Mouse (Mus musculus): ENCODE results near the gene Krt13. TPM values are rescaled to one million over a fixed set of nuclear protein-coding genes. Genes with fewer than 3 reads are reported as not detected.

The Krt13 gene
- total RNA-seq, 2 experiments from 2014 or later = not detected

DNA sequence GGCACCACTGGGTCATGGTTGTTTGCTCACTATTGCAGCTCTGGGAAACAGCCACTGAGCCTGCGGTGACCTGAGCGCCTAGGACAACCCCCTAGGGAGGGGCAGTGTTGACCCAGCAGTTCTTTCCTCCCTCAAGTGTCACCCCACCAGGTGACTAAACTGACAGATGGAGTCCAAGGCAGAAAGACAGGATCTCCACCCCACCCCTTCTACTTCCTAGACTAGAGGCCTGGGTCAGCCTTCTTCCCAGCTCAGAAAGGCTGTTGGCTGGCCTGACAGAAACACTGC, 7.7 kb downstream of the Krt13 start:
- intact Hi-C loops (cut with DNase I) = no loop called here
- no peak for DNase-seq

DNA sequence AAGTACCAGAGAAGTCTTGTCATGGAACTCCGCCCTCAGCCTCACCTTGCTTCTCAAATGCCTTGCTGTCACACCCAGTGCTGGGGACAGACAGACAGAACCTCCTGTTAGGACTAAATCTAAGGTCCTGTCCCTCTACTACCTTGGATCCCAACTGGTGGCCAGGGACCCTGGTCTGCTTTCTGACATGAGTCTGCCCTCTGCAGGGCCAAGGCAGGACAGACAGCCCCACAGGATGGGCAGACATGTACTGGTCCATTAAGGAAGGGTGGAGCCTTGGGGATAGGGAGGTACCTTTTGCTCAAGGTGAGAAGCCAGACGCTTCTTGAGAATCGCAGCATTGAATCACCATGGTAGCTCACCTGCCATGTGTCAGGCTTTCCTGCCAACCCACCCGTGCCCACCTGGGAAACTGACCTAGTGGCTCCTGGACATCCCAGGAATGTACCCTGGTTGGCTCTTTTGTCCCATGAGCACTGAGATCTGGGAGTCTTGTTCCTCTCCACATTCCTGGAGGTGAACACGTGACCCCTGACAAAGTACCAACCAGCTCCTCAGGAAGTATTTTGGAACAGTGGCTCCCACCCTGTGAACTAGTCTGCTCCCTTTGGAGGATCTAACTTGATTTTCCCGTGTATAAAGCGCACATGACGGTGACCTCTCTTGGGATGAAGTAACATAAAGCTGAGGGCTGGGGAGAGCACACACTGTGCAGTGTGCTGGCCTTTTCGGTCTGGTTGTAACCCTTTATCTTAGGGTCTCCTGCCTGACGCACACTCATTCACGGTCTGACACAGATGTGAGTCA, 8.2 kb downstream of the Krt13 start:
- DNase-seq = no peak
- intact Hi-C loops (cut with DNase I) = no loop called here

DNA sequence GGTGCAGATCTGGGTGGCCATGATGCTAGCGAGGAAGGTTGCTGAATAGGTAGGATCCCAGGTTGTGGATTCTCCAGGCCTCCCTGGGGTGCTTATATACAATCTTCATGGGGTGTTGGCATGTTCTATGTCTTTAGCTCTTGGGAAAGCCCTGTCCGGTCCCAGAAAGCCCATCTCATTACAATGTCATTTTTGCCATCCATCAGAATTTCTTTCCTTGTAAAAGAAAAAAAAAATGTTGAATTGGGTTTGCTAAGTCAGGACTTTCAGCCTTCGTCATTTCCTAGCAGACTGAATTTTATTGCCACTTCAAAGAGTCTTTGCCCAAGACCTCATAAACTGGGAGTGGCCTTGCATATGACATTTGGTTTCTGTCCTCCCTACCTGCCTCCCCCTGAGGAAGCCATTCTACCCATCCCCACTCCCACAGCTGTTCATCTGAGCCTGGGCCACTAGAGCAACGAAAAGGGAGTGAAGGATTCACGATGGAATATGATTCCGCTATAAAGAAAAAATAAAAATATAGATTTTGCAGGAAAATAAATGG, 15.7 kb downstream of the Krt13 start, which contains the start of gene Krt36:
TSS of gene Krt36 (minus strand) at position 51 of the 547 bp plus-strand sequence.
- intact Hi-C loops (cut with DNase I) = no loop called here

DNA sequence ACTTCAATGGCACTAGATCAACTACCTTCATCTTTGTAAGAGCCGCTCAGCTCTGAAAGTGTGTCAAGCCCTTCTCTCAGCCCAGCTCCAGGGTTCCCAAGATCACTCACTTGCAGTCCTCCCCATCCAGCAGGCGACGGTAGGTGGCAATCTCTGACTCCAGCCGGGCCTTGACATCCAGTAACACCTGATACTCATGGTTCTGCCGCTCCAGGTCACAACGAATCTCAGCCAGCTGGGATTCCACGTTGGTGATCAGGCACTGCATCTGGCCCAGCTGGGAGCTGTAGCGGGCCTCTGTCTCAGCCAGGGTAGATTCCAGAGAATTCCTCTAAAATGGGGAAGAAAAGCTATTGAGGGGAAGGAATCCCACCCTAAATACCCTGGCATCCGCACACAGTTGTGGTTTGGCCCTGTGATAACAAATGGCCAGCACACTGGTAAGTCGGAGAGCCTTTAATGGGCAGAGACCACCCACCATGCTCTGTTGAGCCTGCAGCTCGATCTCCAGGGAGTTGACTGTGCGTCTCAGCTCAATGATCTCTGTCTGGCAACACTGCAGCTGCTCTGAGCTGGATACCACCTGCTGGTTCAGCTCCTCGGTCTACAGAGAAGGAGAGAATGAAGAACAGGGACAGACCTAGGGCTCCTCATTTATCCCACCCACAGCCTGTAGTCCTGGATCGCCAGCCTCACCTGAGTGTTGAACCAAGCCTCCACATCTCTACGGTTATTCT, 18.5 kb downstream of the Krt13 start:
- no peak for DNase-seq
- intact Hi-C loops (cut with DNase I) = no loop called here

More for the DNA sequence above, 15.7 kb downstream of the Krt13 start, which contains the start of gene Krt36:
- DNase-seq = no peak

DNA sequence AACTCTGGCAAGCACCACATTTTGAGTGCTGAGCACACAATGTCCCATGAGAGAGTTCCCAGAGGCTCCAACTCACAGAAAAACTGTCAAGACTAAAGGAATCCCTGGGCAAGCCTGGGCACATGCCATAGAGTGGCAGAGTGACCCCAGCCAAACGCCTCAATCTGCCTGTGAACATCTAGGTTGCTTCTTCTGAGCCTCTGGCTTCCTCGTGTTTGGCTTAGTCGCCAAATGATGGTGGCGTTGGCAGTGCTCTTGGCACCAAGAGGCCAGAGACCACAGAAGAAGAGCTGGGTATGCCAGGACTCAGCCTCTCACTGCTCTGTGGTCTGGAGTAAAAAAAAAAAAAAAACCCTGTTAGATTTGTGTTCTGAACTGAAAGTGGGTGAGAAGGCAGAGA, 21.0 kb downstream of the Krt13 start:
- intact Hi-C loops (cut with DNase I) = no loop called here
- no peak for DNase-seq

DNA sequence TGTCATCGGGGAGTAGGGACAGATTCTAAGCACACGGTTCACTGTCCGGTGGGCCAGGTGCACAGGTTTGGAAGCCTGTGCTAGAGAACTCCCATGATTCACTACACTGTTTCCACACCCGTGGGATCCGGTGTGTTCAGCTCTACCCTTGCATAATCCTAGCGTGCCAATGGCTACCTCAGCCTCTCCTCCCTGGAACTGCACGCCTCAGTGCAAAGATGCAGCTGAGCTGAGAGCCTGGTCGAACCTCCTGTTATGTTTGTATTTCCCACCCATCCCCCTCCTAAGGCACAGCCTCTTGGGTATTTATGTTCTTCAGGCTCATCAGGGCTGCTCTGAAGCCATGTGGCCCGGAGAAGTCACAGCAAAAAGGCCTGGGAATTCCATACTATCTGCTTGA, 23.5 kb downstream of the Krt13 start:
- intact Hi-C loops (cut with DNase I) = no loop called here
- DNase-seq = no peak

DNA sequence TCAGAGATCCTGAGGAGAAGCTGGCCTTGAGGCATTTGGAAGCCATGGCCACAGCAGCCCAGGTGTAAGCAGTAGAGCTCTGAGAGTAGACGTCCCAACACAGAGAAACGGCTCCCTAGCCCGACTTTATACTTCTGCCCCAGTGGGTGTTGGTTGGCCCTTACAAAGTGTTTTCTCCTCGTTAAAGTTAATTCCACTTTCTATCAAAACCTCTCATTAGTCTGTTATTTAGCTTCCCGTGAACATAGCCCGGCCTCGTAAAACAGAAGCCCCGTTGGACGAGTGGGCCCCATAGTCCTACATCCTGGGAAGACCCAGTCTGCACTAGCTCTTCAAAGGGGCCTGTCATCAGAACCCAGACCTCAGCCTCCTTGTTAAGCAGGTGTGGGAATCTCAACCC, 25.2 kb downstream of the Krt13 start, which contains the start of gene Krt35:
TSS of gene Krt35 (minus strand) at position 101 of the 400 bp plus-strand sequence.
- intact Hi-C loops (cut with DNase I) = no loop called here
- no peak for DNase-seq

DNA sequence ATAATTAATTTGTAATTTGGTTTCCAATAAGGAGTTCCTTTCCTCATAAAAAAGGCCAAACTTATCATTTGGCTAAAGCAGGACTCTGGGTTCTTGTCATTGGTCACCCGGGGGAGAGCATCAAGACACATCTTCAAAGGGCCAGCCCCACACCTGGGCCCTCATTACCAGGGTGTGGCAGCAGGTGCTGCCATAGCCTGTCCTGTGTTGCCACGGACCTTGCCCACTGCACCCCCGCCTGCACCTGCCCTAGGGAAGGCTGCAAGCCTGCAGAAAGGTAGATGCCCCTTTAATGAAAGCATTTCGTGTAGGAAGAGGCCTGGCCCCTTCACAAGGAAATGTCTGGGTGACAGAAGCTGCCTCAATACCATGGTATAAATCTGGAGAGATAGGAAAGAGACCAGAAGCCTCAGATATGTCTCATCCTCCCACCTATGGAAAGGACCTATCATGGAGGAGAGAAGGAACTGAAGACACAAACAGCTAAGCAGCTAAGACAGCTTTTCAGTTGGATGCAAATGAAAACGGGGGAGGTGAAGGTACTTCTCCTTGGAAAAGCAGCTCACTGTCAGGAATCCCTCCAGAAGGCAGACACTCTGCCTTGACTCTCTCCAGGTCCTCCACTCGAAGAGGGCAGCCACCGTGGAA, 32.9 kb downstream of the Krt13 start:
- intact Hi-C loops (cut with DNase I) = no loop called here
- no peak for DNase-seq

DNA sequence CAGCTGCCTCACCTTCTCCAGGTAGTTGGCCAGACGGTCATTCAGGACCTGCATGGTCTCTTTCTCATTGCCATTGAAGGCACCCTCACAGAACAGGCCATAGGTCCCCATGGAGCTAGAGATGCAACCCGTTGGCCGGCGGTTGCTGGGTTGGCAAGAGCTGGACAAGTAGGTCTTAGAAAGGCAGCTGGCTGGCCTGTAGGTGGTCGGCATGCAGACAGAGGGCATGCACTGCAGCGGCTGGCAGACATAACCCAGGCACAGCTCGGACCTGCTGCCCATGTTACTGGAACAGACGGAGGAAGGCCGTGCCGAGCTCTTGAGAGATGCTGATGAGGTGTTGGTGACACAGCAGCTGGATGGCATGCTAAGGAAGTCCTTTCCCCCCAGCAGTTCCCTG, 33.5 kb downstream of the Krt13 start, which contains the start of gene Krt32:
TSS of gene Krt32 (minus strand) at position 366 of the 400 bp plus-strand sequence.
- no peak for DNase-seq
- intact Hi-C loops (cut with DNase I) = no loop called here

DNA sequence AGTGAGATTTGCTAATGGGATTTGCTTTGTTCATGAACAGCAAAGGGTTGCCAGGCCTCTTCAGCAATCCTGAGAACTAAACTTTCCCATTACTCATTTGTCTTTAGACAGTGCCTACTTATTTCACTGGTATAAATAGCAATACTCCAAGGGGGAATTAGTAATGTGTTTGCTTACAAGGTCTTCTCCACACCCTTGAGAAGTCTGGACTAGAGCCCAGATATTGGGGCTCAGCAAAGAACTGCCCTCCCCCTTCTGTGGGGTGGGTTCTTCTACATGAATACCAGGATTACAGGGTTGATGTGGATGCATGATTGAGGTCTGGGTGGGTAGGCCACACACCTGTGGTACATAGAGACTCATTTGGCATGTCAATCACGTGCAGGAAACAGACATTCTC, 47.5 kb downstream of the Krt13 start:
- intact Hi-C loops (cut with DNase I) = no loop called here

More for the DNA sequence above, 47.5 kb downstream of the Krt13 start:
- DNase-seq = no peak

Other genes with a start within 250 kb of the Krt13 start
- gene Krtap9-1, start 248.2 kb downstream of the Krt13 start, total RNA-seq (2021) = not detected
- not detected for gene Gm11567, start 242.4 kb downstream of the Krt13 start, total RNA-seq (2021)
- not detected for gene Krtap31-1, start 213.6 kb downstream of the Krt13 start, total RNA-seq (2021)
- not detected for gene Gm11565, start 206.8 kb downstream of the Krt13 start, total RNA-seq (2021)
- not detected for gene Krtap31-2, start 185.3 kb downstream of the Krt13 start, total RNA-seq (2021)
- gene Krtap9-5, start 173.1 kb downstream of the Krt13 start, total RNA-seq (2021) = not detected
- not detected for gene Krtap29-1, start 142.5 kb downstream of the Krt13 start, total RNA-seq (2021)
- gene Krtap16-1, start 135.0 kb downstream of the Krt13 start, total RNA-seq (2021) = not detected
- not detected for gene Krtap17-1, start 127.6 kb downstream of the Krt13 start, total RNA-seq (2021)
- not detected for gene Krt33a, start 105.4 kb downstream of the Krt13 start, total RNA-seq (2021)
- not detected for gene Krt33b, start 91.7 kb downstream of the Krt13 start, total RNA-seq (2021)
- not detected for gene Krt34, start 80.0 kb downstream of the Krt13 start, total RNA-seq (2021)
- not detected for gene Krt31, start 71.0 kb downstream of the Krt13 start, total RNA-seq (2021)
- gene Krt32, start 33.3 kb downstream of the Krt13 start, total RNA-seq (2021) = not detected
- not detected for gene Krt35, start 25.3 kb downstream of the Krt13 start, total RNA-seq (2021)
- gene Krt36, start 15.9 kb downstream of the Krt13 start, total RNA-seq (2021) = not detected
- gene Krt15, start 14.4 kb upstream of the Krt13 start, total RNA-seq (2021) = under 1 TPM in 1 of 2 experiments, not detected in 1; 0.29 TPM
- gene Krt19, start 27.1 kb upstream of the Krt13 start, total RNA-seq (2021) = 10 to 100 TPM; 10.3 to 16.7 TPM
- not detected for gene Krt9, start 71.7 kb upstream of the Krt13 start, total RNA-seq (2021)
- gene Krt14, start 86.0 kb upstream of the Krt13 start, total RNA-seq (2021) = 1 to 10 TPM; 1.8 to 2.7 TPM
- not detected for gene Krt16, start 127.3 kb upstream of the Krt13 start, total RNA-seq (2021)
- gene Krt17, start 139.5 kb upstream of the Krt13 start, total RNA-seq (2021) = not detected
- not detected for gene Krt42, start 148.3 kb upstream of the Krt13 start, total RNA-seq (2021)
- 1,000 to 10,000 TPM; 1,270 to 1,308 TPM for gene Eif1, start 198.3 kb upstream of the Krt13 start, total RNA-seq (2021)
- gene Gast, start 212.8 kb upstream of the Krt13 start, total RNA-seq (2021) = not detected
- gene Hap1, start 234.6 kb upstream of the Krt13 start, total RNA-seq (2021) = 1 to 10 TPM; 1.4 TPM